Mouse (Mus musculus) 3T3-L1 (cell line): ENCODE measurements around the gene Bpifb6.

Experiments used
- DNase-seq: peaks from one replicate; pipeline ENCODE4 v3.0.0-alpha.2; 2015; ENCODE audit warnings: low read depth, low spot score

Gene Bpifb6

DNA sequence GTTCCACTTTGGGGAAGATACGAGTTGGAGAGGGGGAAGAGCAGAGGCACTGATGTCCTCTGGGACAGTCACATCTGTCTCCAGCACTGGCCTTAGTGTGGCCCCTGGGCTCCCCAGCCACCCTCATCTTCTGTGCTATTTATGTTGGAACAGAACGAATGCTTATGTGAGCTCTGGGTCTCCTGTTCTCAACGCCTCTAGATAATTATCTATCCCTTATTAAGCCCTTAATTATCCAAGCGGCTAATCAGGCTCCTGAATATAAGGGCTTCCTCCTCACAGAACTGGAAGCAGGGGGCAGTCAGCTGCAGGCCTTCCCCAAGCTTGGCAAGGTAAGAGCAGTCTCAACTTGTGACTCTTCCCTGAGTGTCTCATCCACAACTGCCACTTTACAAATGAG lies at the start of gene Bpifb6:
TSS of gene Bpifb6 (plus strand) at position 301 of the 400 bp plus-strand sequence.
- DNase-seq: no peak

DNA sequence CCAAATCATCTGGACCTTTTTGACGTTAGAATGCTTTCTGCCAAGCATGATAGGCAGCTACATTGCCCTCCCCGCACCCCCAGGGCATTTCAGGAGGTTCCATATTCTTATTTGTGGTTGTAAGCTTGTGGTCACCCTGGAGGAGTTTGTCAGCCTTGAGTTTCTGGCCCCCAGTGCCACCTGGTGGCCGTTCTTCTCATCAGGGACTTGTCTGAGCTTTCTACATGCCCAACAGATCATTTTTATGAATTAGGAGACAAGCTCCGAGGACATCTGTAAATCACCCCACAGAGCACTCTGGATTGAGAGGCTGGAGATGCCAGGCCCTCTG lies 49.2 kb upstream of the Bpifb6 start:
- DNase-seq: peak; percentile 75

DNA sequence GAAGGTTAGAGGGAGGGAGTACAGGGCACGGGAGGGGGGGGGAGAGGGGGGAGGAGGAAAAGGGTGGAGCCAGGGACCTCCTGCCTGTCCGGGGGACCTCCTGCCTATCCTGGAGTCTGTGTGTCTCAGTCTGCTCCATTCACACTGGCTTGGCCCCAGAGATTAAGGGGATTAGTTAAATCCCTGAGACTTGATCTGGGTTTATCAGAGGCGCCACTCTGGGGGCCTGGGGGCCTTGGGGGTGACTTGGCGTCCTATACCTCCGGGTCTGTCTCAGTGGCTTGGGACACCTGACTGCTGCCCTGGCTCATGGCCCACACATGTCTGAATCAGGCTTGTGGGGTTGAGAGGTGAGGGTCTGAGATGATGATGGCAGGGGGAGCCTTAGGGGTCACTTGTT lies 46.6 kb upstream of the Bpifb6 start:
- DNase-seq: no peak

DNA sequence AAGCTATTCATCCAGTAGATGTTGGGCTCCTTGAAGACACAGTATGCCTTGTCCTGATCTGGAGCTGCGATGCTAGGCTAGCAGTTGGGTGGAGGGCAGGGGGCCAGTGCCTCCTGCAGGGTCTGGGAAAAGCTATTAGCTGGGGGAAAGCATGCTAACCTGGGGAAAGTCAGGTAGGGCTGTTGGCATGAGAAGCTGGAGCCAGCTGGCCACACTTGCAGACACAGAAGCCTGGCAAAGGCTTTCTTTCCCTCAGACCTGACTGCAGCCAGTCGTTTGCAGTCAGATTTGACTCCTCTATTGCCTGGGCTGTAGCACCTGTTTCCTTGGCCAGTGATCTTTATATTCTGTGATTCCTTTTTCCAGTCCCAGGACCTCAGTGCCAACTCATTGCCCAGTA lies 40.6 kb upstream of the Bpifb6 start:
- no peak for DNase-seq

DNA sequence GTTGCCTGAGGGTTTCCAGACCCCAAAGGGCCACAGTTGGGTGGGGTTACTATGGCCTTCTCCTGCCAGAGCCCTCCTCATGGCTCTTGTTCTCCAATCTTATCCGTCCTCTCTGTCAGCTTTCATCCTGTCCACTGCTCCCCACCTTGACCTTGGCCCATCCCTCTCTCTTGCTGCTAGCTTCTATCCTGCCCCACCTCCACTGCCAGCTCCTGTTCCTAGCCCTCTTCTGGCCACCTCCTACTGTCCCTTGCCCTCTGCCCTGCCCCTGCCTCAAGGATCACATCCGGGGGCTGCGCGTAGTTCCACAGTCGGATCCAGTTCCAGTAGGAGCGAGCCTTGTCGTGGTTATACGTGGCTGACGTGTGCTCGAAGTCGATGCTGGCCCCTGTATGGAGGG lies 39.9 kb upstream of the Bpifb6 start:
- no peak for DNase-seq

DNA sequence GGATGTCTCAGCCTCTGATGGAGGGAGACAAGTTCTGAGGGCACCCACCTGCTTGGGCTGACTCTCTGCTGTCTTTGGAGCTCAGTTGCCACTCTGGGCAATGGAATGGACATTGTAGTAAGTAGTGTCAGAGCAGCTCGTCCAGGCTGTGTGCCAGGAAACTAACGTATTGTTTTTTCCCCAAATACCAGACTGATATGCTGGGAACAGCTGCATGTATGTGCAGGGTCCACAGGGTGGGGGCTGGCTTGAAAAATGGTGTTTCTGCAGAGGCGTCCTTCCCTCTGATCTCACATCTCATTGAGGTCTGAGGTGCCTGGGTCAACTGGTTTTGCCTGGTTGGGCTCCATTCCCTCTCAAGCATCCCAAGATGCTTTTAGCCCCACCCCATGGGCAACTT lies 39.5 kb upstream of the Bpifb6 start:
- DNase-seq: no peak

DNA sequence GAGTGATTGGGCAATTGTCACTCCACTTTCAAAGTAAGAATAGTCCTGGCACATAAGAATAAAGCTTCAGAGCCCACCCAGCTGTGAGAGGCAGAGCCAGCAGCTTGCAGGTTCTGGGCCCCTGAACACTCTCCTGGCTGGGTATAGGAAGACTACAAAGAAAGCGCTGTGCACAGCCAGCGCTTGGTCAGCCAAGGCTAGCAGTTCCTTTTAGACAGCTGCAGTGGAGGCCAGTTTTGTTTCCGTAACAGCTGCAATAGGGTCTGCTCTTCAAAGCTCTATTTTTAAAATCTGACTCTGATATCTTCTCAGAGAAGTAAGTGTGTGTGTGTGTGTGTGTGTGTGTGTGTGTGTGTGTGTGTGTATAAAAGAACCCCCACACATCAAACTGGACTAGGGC lies 38.2 kb upstream of the Bpifb6 start:
- DNase-seq: no peak

DNA sequence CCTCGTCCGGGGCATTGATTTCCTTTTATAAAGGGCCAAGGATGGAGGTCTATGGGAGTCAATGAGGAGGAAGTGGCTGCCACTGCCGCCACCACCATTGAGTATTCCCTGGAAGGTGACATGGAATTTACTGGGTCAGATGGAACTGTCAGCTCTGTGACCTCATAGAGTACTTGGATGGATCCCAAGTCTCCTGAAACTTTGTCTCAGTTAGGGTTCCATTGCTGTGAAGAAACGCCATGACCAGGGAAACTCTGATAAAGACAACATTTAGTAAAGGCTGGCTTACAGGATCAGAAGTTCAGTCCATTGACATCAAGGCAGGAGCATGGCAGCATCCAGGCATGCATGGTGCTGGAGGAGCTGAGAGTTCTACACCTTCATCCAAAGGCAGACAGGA lies 29.2 kb upstream of the Bpifb6 start, which contains the start of gene Sun5:
TSS of gene Sun5 (minus strand) at position 101 of the 400 bp plus-strand sequence.
- DNase-seq: no peak

DNA sequence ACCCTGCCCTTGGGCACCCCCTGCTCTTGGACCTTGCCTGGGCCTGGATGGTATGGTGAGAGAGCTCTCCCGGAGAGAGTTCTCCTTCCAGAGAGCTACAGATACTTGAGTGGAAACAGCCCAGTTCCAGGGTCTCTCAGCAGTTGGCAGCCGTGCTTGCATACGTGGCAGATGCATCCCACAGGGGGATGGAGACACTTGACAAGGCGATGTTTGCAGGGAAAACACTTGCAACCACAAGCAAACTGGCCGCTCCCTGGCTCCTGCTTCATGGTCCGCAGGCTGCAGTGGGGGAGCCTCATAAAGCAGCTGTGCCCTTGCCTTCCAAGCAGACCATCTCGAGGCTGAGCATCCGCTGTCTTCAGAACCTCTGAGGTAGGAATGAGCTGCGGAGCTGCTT lies 25.4 kb upstream of the Bpifb6 start, which contains the start of gene Bpifb2:
TSS of gene Bpifb2 (plus strand) at position 301 of the 400 bp plus-strand sequence.
- DNase-seq: no peak

DNA sequence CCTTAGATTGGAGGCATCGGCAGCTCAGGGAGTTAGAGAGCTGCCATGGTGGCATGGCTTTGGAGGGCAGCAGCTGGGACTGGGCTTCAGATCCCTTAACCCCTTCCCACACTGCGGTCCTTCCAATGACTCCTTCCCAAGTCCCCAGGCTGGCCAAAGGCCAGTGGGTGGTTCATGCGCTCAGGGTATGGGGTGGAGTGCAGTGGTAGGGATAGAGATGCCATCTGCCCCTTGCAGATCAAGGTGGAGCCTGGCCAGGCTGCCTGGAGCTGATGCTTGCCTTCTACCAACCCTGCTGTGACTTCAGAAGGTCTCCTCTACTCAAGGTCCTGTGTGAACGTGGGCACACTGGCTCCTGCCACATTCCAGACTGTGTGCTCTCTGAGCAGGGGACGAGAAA lies 1.1 kb upstream of the Bpifb6 start:
- DNase-seq: no peak

DNA sequence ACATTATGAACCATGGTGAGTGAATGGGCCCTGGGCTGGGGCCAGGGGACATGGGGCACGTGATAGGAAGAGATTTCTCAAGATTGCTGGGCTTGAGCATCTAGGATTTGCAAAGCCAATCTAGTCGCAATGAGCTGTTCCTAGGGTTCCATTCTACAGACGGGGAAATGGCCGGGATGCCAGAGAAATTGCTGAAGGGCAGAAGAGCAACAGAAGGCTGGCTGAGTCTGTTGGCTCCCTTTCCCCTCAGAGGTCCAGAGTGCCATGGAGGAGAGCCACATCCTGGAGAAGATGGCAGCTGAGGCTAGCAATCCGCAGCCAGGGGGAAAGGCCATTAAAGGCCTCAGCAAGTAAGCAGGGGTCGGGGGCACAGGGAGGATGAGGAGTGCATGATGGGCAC lies 2.5 kb downstream of the Bpifb6 start:
- DNase-seq: no peak

DNA sequence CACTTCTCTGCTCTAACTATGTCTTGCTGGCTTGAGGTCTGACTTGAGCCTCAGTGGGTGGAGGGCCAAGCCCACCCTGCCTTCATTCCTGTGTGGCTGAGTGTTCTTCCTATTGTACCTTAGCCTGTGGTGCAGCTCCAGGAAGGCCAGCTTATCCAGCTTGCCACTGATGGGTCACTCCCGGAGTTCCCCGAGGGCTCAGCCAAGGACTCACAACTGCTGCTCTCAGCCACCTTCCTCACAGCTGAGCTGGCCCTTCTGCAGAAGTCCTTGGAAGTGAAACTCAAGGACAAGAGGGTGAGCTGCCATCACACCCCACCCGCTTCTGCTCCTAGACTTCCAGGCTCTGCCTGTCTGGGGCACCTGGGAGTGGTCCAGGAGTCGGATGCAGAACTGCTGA lies 6.4 kb downstream of the Bpifb6 start:
- DNase-seq: no peak

DNA sequence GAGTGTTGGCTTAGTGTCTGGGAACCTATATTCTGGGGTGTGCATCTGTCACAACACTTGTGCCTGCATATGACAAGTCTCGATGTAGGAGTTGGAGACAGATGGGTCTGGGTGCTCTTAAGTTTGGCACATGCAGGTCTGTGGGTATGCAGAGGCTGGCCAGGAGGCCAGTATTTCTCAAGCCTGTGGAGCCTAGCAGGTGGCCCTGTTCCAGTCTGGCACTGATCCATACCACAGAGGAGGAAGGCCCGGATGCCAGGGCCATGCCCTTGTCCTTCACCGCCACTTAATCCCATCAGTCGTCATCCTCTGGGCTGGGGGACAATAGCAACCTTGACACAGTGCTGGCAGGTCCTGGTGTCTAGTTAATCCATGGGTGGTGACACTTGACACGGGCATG lies 14.0 kb downstream of the Bpifb6 start:
- peak; percentile 34 for DNase-seq

DNA sequence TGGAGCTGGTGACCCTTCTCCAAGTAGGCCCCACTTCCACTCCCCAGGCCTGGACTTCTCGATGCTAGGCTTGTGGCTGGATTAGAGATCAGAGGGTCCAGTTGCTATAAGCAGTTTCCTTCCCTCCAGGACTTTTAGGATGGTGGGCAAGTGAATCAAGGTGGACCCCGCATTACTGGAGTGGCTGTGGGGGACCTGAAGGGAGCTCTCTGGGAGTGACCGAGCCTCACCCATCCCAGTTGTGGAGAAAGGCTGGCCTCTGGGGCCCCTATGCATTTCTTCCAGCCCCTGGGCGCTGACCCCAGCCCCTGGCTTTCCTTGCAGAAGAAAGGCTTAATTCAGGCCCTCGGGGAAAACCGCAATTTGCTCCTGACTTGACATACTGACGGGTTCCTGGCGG lies 17.7 kb downstream of the Bpifb6 start, which contains the start of gene Bpifb3:
TSS of gene Bpifb3 (plus strand) at position 301 of the 400 bp plus-strand sequence.
- DNase-seq: no peak

DNA sequence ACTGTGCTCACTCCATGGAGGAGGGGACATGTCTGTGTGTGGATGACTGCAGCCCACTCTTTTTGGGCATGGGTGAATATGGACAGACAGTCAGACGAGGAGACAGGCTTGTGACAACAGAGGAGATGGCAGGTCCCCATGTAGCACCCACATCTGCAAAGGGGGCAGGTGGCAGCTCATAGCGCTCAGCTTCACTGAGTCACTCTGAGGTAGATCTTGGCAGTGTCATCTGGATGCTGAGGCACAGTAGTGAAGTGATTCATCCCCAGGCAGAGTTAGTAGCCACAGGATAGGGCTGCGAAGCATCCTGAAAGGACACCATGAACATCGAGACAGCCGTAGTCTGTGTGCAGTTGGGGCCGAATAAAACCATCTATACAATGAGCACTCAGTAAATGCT lies 21.1 kb downstream of the Bpifb6 start:
- DNase-seq: no peak

DNA sequence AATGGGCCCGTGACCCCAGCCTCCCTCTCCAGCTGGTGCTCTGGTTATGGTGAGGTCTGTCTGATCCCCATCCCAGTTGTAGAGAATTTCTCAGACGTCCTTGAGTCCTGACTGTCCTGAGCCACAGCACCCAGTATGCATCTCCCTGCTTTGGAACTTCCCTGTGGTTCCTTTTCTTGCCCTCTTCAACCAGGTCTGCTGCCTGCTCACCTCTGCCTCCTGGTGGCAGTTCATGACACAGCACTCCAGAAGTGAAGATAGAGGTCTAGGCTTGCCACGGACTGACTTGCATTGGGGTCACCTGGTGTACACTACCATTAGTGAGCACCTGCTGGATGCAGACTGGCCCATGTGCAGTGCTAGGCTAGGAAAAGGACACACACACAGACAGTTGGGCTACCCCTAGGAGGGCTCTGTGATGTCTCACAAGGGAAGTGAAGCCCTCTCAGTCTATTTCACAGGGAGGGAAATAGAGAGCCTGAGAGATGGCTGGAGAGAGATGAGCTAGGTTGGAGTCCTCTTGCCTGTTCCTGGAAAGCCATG lies 29.8 kb downstream of the Bpifb6 start:
- peak; percentile 62 for DNase-seq

DNA sequence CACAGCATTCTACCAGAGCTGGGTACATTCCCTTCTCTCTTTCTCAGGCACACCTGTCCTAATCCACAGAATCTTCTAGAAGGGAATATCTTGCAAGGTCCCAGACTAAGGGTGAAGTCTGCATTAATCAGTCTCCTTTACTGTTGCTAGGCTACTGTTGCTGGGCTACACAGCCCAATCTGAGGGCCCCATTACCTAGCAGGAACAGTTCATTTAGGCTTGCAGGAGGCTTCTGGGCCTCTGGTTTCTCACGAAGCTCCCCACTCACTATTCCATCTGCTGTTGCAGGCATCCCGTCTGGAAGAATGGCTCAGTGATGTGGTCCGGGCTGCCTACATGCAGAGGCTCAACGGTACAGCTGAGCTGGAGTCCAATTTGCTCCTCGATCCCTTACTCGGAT lies 30.9 kb downstream of the Bpifb6 start:
- no peak for DNase-seq

DNA sequence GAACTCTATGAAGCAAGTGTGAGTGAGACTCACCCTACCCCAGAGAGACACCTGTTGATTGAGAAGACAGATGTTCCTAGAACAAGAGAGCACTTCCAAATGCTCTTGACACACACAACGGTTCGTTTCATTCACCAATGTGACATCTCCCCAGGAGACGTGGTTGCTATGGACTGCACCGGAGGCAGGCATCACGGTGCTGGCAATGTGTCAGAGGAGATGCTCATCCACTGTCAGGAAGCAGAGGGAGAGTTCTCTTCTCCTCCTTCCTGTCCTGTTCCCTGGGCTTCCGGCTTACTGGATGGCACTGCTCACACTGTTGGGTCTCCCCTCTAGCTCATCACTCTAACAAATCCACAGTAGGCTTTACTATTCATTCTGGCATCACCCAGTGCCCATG lies 33.1 kb downstream of the Bpifb6 start:
- no peak for DNase-seq

DNA sequence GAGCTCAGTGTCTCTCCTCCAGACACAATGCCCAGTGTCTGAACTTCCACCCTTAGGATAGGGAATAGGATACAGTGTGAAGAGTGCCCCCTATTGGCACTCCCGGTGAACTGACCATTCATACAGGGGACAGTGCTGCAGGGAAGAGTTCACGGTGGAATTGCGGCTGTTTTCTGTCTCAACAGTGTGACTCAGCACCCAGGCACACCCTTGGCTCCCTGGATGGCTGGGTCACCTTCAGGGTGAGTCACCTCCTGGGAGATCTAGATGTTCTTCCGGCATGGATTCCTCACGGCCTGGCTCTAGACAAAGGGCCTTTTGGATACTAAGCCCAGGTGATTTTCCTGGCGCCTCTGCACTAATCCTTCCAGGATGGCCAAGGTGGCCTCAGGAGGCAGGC lies 35.2 kb downstream of the Bpifb6 start:
- DNase-seq: peak; percentile 33

DNA sequence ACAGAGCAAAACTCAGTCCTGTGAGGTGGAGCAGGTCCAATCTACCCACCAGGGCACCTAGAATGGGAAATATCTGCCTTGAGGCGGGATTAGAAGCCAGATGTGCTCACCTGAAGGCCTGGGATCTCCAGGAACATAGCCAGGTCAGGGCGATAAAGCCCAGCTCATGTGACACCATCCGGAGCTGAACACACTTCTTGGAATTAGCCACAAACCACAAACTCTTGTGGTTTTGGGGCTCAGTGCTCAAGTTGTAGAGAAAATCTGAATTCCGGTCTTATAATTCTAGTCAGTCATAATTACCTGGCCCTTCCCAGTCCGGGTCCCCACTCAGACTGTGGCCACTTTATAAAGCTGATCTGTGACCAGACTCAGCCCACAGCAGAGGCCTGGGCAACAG lies 37.7 kb downstream of the Bpifb6 start, which contains the start of gene Bpifb4:
TSS of gene Bpifb4 (plus strand) at position 370 of the 400 bp plus-strand sequence.
- DNase-seq: peak; percentile 51

DNA sequence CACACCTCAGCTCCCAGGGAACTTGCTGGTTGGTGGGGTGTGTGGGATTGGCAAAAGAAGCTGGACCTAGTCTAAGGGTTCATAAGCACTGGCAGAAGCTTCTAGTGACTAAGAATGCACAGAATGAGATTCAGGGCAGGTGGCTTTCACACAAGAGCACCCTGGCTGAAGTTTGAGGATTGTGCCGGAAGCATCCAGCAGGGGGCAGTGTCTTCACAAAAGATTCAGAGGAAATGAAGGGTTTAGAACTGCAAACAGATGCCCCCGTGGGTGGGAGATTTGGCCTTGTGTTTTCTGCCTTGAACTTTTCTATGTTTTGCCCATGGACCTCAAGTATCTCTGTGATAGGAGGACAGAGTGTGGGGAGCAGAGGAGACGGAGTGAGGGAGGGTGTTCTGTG lies 43.3 kb downstream of the Bpifb6 start:
- peak; percentile 69 for DNase-seq

DNA sequence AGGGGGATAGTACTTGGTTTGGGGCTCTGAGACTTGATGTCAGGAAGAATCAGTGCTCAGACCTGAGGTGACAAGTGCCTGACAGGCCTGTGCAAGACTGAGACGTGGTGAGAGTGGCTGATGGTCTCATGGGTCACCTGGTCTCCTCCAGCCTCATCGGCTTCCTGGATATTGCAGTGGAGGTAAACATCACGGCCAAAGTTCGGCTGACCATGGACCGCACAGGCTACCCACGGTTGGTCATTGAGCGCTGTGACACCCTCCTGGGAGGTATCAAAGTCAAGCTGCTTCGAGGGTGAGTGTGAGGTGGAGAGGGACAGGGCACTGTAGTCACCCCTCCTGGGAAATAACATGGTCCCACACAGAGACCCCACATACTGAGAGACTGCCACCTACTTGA lies 44.4 kb downstream of the Bpifb6 start:
- no peak for DNase-seq

DNA sequence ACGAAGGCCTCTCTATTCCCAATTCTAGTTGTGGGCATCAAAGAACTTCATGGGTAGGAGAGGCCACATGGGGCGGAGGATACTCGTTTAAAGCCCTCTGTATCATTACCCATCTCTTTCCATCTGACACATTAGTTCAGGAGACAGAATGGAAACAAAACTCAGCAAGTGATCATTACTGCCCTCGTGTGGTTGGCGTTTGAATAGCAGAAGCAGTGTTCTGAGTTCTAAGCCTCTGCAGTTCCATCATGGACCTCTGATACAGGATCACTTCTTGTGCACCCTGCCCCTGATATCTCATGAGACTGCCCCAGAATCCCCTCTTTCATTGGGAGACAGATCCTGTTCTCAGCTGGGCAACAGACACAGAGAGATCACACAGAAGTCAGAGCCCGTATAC lies 52.7 kb downstream of the Bpifb6 start:
- peak; percentile 86 for DNase-seq

DNA sequence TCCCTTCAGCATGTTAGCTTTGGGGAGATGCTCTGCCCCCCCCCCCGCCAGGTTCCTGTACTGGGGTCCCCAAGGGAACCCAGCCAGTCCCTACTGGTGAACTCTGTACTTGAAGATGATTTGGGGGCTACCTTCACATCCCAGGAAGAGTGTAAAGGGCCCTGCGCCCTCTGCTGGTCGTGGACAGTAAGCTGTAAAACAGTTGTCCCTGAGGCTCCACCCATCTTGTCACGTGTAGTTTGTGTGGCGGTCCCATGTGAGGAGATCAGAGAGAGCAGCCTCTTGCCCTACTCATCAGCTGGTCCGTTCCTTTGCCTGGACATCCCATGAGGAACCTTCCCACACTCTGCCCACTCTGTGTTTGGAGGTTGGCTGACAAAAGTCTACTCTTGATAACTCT lies 53.6 kb downstream of the Bpifb6 start:
- peak; percentile 56 for DNase-seq
